Mouse (Mus musculus) right cerebral cortex, adult 18-20 months (tissue): Measurements from ENCODE around the gene Hist1h2be.
"Not testable (repeated sequence)": the region's sequence is repeated elsewhere in the genome, so short reads cannot be mapped to it uniquely, and the experiment has no call there.

ENCODE experiments used
- DNase-seq: peaks from one replicate; pipeline ENCODE4 v3.0.0; 2022; ENCODE audit warnings: mixed read lengths

Hist1h2be gene

GRCm38 (mm10) chr13:23572218-23573033, 48.5 kb downstream of the Hist1h2be start:
- no peak for DNase-seq

DNA sequence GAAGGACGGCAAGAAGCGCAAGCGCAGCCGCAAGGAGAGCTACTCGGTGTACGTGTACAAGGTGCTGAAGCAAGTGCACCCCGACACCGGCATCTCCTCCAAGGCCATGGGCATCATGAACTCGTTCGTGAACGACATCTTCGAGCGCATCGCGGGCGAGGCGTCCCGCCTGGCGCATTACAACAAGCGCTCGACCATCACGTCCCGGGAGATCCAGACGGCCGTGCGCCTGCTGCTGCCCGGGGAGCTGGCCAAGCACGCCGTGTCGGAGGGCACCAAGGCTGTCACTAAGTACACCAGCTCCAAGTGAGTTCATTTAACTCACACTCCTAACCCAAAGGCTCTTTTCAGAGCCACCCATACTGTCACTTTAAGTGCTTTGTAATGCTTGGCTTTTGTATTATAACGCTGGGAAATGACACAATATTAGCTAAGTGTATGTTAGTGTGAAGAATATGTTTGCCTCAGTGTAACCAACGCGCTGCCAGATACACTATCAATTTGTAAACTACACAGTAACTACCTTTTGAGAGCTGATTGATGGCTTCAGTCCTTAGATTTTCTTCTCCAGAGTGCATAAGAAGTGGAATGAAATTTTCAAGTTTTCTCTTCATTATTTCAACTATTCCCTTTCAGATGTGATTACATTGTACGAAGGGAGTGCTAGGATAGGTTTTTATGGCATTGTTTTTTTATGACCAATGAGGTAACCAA, 49.3 kb downstream of the Hist1h2be start:
- not testable (repeated sequence) for DNase-seq

GRCm38 (mm10) chr13:23571022-23571503, 49.9 kb downstream of the Hist1h2be start, which contains the start of the genes Hist1h2ae and Hist1h2bg:
TSS of gene Hist1h2ae (minus strand) at chr13:23571220.
TSS of gene Hist1h2bg (plus strand) at chr13:23571396.
- DNase-seq: peak; percentile 76

DNA sequence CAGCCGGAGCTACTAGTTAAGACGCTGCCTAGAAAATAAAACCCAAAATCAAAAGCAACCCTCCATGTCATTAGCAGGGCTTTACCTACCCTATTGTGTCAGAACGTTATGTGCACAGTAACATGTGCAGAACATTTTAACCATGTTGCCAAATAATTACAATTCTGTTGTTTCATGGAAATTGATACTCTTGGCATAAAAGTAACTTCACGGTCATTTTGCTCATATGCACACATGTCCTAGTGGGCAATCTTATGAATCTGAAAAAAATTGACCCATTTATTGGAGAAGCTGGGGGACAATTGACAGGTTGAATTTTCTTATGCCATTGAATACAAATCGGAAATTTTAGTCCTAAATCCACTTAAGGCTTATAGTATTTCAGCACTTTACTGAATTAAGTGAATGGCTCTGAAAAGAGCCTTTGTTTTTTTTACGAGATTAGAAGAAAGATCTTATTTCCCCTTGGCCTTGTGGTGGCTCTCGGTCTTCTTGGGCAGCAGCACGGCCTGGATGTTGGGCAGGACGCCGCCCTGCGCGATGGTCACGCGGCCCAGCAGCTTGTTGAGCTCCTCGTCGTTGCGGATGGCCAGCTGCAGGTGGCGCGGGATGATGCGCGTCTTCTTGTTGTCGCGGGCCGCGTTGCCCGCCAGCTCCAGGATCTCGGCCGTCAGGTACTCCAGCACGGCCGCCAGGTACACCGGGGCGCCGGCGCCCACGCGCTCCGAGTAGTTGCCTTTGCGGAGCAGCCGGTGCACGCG, 50.5 kb downstream of the Hist1h2be start:
- DNase-seq: not testable (repeated sequence)

DNA sequence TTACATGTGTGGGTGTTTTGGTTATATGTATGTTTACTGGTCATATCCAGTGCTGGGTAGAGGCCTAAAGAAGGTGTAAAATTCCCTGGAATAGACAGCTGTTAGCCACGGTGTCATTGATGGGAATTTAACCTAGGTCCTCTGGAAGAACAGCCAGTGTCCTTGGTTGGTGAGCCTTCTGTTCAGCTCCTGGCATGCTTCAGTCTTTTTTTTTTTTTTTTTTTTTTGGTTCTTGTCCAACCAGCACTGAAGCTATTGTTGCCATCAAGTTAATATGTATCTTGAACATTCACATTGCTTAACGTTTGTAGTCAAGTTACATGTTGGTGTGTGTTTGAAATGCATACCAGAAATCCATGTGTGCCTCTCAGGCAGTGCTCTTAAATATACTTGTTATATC, 56.4 kb downstream of the Hist1h2be start:
- DNase-seq: no peak

- no peak for DNase-seq
Measured at GRCm38 (mm10) chr13:23562699-23563462, 58.0 kb downstream of the Hist1h2be start.

DNA sequence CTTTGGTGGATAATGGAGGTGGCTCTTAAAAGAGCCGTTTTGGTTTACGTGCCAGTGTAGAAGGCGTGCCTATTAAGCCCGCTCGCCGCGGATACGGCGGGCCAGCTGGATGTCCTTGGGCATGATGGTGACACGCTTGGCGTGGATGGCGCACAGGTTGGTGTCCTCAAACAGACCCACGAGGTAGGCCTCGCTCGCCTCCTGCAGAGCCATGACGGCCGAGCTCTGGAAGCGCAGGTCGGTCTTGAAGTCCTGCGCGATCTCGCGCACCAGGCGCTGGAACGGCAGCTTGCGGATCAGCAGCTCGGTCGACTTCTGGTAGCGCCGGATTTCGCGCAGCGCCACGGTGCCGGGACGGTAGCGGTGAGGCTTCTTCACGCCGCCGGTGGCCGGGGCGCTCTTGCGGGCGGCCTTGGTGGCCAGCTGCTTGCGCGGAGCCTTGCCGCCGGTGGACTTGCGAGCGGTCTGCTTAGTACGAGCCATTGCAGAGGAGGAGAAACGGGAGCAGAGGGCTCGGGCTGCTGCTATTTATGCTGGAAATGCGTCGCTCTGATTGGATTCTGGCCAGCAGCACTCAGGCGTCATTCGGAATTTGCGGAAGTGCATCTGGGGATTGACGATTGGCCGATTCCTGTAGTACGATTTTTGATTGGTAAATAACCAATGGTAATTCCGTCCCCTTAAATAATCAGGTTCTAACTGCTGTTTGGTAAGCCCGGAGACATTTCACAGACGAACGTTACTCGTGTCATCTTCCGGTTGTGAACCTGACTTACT, 58.9 kb downstream of the Hist1h2be start, which contains the start of gene Hist1h3e:
TSS of gene Hist1h3e (minus strand) at position 487 of the 777 bp plus-strand sequence.
- peak; percentile 93 for DNase-seq

- DNase-seq: not testable (repeated sequence)
Measured at GRCm38 (mm10) chr13:23561531-23561882, 59.4 kb downstream of the Hist1h2be start.

DNA sequence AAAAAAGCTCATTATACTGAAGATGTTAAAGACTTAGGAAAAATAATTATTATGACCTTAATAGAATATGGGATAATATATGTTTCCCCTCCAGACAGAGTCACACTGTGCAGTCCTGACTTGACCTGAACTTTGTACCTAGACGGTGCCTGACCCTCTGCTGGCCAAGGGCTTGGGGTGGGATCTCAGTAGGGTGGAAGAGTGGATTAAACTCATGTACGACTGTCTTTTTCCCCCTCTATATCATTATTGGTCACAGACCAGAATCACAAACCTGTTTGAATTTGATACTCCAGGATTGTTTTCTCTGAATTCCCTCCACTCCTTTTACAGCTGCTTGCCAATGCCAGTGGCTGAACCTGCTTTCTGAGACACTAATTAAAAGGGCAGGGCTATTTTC, 60.2 kb downstream of the Hist1h2be start:
- DNase-seq: not testable (repeated sequence)

DNA sequence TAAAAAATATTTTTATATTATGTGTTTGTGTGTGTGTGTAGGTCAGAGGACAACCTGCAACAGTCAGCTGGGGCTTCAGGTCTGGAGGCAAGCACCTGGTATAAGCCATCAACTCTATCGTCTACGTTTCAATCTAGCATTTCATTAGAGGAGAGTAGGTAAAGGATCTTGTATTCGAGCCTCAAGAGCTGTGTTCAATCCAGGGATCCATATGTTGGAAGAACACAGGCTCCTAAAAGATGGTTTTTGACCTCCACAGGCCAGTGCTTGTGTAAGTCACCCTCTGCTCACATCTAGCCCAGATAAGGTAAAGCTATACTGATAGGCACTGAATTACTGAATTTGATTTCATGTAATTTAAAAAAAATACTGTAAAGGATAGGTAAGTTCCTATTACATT, 64.0 kb downstream of the Hist1h2be start:
- no peak for DNase-seq

DNA sequence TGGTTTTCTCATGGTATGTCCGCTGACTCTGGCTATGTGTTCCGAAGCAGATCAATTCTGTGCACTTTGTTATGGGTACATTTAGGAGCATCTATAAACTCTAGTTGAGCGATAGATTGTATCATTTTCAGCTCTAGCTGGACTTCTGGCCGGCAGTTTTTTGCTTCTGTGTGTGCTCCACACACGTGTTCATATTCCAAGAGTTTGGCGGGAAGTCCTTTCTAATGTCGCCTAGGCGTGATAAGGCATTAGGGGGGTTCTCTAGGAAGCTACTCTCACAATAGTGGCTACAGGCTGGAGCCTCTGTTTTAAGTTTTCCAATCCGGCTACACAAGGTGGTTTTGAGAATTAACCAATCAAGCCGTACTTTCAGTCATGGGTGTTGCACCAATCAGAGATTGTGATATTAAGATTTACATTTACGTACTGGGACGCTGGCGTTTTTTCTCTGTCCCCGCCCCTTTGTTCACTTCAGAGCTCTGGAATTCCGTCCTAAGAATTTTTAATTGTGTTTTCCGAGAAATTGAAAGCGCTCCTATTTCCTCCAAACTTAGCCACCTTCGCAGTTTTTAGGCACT, 65.0 kb downstream of the Hist1h2be start:
- peak; percentile 80 for DNase-seq

DNA sequence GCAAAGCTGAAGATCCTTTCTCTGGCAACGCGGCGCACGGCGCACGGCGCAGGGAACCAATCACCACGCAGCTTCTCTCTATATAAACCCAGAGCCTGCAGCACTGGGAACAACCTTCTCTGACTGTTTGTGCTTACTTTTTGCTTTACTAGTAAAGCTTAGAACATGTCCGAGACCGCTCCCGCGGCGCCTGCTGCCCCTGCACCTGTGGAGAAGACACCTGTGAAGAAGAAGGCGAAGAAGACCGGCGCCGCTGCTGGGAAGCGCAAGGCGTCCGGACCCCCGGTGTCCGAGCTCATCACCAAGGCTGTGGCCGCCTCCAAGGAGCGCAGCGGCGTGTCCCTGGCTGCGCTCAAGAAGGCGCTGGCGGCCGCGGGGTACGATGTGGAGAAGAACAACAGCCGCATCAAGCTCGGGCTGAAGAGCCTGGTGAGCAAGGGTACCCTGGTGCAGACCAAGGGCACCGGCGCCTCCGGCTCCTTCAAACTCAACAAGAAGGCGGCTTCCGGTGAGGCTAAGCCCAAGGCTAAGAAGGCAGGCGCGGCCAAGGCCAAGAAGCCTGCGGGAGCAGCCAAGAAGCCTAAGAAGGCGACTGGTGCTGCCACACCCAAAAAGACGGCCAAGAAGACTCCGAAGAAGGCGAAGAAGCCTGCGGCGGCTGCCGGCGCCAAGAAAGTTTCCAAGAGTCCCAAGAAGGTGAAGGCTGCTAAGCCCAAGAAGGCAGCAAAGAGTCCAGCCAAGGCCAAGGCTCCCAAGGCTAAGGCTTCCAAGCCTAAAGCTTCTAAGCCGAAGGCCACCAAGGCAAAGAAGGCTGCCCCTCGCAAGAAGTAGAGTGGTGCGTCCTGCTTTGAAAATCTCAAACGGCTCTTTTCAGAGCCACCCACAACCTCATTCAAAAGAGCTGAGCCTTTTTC, 65.7 kb downstream of the Hist1h2be start:
- peak; percentile 86 for DNase-seq

GRCm38 (mm10) chr13:23554393-23554792, 66.5 kb downstream of the Hist1h2be start:
- DNase-seq: no peak

GRCm38 (mm10) chr13:23552962-23553361, 68.0 kb downstream of the Hist1h2be start, which contains the start of gene Hist1h1d:
TSS of gene Hist1h1d (plus strand) at chr13:23553262.
- no peak for DNase-seq

- DNase-seq: no peak
Measured at GRCm38 (mm10) chr13:23551931-23552914, 68.7 kb downstream of the Hist1h2be start.

DNA sequence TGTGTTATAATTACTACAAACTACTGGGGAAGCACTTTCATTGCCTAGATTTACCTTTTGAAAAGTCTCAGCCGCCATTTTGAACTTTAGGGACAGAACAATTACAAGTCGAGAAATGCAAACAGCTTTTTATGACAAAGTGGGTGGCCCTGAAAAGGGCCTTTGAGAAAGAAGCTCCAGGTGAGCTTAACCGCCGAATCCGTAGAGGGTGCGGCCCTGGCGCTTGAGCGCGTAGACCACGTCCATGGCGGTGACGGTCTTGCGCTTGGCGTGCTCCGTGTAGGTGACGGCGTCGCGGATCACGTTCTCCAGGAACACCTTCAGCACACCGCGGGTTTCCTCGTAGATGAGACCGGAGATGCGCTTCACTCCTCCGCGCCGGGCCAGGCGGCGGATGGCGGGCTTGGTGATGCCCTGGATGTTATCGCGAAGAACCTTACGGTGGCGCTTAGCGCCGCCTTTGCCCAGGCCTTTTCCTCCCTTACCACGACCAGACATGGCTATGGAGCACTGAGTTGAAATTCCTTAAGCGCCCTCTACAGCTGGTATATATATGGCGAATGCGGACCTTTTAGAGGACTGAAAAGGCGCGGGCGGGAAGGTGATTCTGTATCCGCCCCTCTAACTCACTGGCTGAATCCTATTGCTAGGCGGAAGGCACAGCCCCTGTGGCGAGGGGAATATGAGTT, 69.6 kb downstream of the Hist1h2be start, which contains the start of gene Hist1h4f:
TSS of gene Hist1h4f (minus strand) at position 503 of the 689 bp plus-strand sequence.
- peak; percentile 93 for DNase-seq

DNA sequence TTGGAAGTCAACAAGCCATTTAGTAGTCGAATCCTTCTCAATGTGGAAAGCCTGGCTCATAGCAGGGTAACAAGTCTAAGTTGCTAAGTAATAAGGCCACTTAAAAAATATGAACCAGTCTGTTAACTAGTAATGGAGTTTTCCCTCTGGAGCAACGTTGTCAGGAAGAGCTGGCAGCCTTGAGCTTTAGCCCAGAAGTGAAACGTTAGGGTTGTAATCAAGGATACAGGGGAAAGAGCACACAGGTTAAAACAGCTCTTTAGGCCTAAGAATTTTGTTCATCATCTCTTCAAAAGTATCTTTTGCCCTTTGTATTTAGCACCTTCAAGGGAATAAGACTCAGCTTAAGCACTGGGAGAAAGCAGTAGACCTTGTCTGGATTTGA, 70.2 kb downstream of the Hist1h2be start:
- no peak for DNase-seq

- DNase-seq: no peak
Measured at GRCm38 (mm10) chr13:23546694-23547093, 74.2 kb downstream of the Hist1h2be start.
